Mouse (Mus musculus) embryo, embryonic 10 days (tissue): ENCODE data around the gene Mfsd4a.
A peak's percentile ranks its signal among the peaks of the same experiment; 100 is the strongest.

Source experiments
- DNase-seq: peaks from one replicate; pipeline ENCODE4 v3.0.0-alpha.2; 2015; ENCODE audit warnings: low spot score

The Mfsd4a gene

GRCm38 (mm10) chr1:131989476-131989875 lies 78.4 kb downstream of the Mfsd4a start:
- DNase-seq, result no peak

GRCm38 (mm10) chr1:131987432-131987831 lies 80.4 kb downstream of the Mfsd4a start:
- DNase-seq, result no peak

- no peak for DNase-seq
These were observed 84.1 kb downstream of the Mfsd4a start for GRCm38 (mm10) chr1:131983806-131984205.

GRCm38 (mm10) chr1:131982907-131983306 lies 85.0 kb downstream of the Mfsd4a start:
- peak; percentile 81 for DNase-seq

GRCm38 (mm10) chr1:131981378-131982013 lies 86.4 kb downstream of the Mfsd4a start:
- DNase-seq, result peak; percentile 89

- DNase-seq, result peak; percentile 58
These were observed 87.4 kb downstream of the Mfsd4a start for GRCm38 (mm10) chr1:131980471-131980870.

GRCm38 (mm10) chr1:131976886-131977285 lies 91.0 kb downstream of the Mfsd4a start:
- no peak for DNase-seq

- DNase-seq, result no peak
These were observed 93.9 kb downstream of the Mfsd4a start for GRCm38 (mm10) chr1:131973991-131974390.
